Mouse (Mus musculus): ENCODE measurements at regions not wholly inside any gene's neighbourhood (a gene's known extent, or its start where the extent isn't known, plus 50 kb on each side); places are given as distances from the start of the nearest gene placed in this dataset.

DNA sequence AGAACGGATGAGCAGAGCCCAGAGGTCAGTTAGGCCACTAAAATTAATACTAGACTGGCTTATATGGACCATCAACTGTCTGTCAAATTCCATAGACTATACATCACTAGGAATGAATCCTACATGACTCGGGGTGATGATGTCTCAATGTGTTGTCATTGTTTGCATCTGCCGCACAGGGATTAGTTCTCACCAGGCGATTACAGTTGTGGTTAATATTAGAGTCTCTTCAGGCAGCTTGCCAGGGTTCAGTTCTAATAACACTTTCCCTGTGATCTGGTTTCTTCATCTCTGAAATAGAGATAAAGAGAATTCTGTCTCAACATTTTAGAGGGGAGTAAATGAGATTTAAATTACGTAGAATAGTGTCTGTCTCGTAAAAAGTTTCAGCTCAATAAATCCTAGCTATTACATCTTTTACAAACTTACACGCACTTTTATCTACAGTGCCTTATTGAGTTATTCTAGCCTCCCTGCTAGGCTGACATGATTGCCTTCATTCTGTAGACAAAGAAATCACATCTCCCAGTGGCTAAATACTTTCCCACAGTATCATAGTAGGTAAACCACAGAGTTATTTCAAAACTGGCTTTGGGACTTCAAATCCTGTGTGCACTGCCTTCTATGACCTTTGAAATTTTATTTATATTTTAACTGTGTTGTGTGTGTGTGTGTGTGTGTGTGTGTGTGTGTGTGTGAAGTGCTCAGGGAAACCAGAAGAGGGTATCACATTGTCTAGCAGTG is 148.0 kb upstream of the 4933402D24Rik start:
- no peak overlapping the region for H3K9ac ChIP-seq (ENCODE audit: low read depth, poor library complexity, severe bottlenecking)
- H3K9me3 ChIP-seq (replicated peaks; ENCODE audit: control insufficient read depth, insufficient read depth, low read length, poor library complexity, severe bottlenecking) = no peaks in the 10 kb centered on the region
- H3K4me1 ChIP-seq (ENCODE audit: control insufficient read depth, insufficient read depth, low read length) = no peaks in the 10 kb centered on the region
- H3K27me3 ChIP-seq (ENCODE audit: control insufficient read depth, insufficient read depth, low read length, poor library complexity, severe bottlenecking) = no peaks in the 10 kb centered on the region
- no peaks in the 10 kb centered on the region for H3K36me3 ChIP-seq (ENCODE audit: control insufficient read depth, insufficient read depth, low read length, poor library complexity, severe bottlenecking)
- no peak for TF ChIP-seq EP300 (IDR thresholded peaks at IDR 0.05; ENCODE audit: insufficient read depth, low read depth, low read length)
- TF ChIP-seq CTCF (IDR thresholded peaks at IDR 0.05; ENCODE audit: low read depth, low read length) = no peak
- TF ChIP-seq POLR2A (IDR thresholded peaks at IDR 0.05; ENCODE audit: insufficient read depth, low read length) = no peak
- H3K4me3 ChIP-seq (ENCODE audit: low read depth, low read length) = no peak overlapping the region
- H3K27ac ChIP-seq (ENCODE audit: insufficient read depth, low read length) = no peak overlapping the region

DNA sequence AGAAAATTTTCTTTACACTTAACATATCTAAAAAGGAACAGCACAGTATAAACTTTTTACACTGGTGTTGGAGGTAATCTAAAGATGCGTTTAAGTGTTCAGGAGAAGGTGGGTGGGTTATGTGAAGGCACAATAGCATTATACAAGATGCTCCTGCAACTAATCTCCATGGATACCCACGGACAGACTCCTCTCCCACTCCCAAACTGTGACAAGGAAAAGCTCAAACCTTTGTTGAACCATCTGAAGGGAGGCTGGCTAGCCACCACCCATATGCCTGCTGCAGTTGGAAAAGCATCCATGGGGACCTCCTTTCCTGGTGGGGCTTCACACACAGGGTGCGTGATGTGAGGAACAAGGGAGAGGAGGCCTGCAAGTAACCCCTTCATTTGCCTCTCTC is 141.7 kb upstream of the 4933402D24Rik start:
- H3K9me3 ChIP-seq (replicated peaks; ENCODE audit: control insufficient read depth, insufficient read depth, low read length, poor library complexity, severe bottlenecking) = no peaks in the 10 kb centered on the region
- H3K27ac ChIP-seq (ENCODE audit: insufficient read depth, low read length) = no peak overlapping the region
- TF ChIP-seq EP300 (IDR thresholded peaks at IDR 0.05; ENCODE audit: insufficient read depth, low read depth, low read length) (no peak), CTCF (IDR thresholded peaks at IDR 0.05; ENCODE audit: low read depth, low read length) (no peak), POLR2A (IDR thresholded peaks at IDR 0.05; ENCODE audit: insufficient read depth, low read length) (no peak)
- no peaks in the 10 kb centered on the region for H3K36me3 ChIP-seq (ENCODE audit: control insufficient read depth, insufficient read depth, low read length, poor library complexity, severe bottlenecking)
- no peak overlapping the region for H3K4me3 ChIP-seq (ENCODE audit: low read depth, low read length)
- H3K27me3 ChIP-seq (ENCODE audit: control insufficient read depth, insufficient read depth, low read length, poor library complexity, severe bottlenecking) = no peaks in the 10 kb centered on the region
- H3K9ac ChIP-seq (ENCODE audit: low read depth, poor library complexity, severe bottlenecking) = no peak overlapping the region
- no peaks in the 10 kb centered on the region for H3K4me1 ChIP-seq (ENCODE audit: control insufficient read depth, insufficient read depth, low read length)

DNA sequence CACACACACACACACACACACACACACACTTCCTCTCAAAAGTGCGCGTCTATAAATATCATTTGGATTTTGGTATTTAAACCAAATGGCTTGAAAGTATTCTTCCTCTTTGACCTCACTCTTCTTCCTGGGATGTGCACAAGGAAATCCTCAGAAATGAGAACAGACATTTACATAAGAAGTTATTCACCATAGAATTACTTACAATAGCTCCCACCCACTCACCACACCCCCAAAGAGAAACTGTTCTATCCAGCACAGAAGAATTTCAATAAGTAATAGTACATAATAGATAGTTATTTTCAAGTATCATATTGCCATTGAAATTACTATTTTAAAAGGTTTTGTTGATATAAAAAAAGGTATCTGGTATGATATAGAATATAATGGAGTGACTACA is 140.1 kb upstream of the 4933402D24Rik start:
- no peaks in the 10 kb centered on the region for H3K36me3 ChIP-seq (ENCODE audit: control insufficient read depth, insufficient read depth, low read length, poor library complexity, severe bottlenecking)
- H3K4me1 ChIP-seq (ENCODE audit: control insufficient read depth, insufficient read depth, low read length) = no peaks in the 10 kb centered on the region
- H3K4me3 ChIP-seq (ENCODE audit: low read depth, low read length) = no peak overlapping the region
- H3K9ac ChIP-seq (ENCODE audit: low read depth, poor library complexity, severe bottlenecking) = no peak overlapping the region
- H3K9me3 ChIP-seq (replicated peaks; ENCODE audit: control insufficient read depth, insufficient read depth, low read length, poor library complexity, severe bottlenecking) = no peaks in the 10 kb centered on the region
- H3K27me3 ChIP-seq (ENCODE audit: control insufficient read depth, insufficient read depth, low read length, poor library complexity, severe bottlenecking) = no peaks in the 10 kb centered on the region
- TF ChIP-seq EP300 (IDR thresholded peaks at IDR 0.05; ENCODE audit: insufficient read depth, low read depth, low read length) (no peak), CTCF (IDR thresholded peaks at IDR 0.05; ENCODE audit: low read depth, low read length) (no peak), POLR2A (IDR thresholded peaks at IDR 0.05; ENCODE audit: insufficient read depth, low read length) (no peak)
- H3K27ac ChIP-seq (ENCODE audit: insufficient read depth, low read length) = no peak overlapping the region

DNA sequence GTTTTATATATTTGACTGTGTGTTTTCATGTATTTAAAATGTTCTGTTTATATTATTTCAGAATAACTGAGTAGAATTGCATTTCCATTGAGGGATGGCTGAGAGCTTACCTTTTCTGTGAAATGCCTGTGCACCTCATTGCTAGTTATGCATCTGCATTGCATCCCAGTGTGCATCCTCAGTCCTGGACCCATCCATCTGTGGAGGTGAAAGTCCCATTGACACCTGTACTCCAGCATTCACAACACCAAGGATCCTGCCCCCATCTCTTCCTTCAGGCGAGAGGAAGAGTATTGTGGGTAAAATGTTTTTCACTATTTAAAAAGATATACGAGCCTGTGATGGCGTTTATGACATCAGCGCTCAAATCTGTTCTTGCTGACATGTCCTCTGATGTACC is 134.6 kb upstream of the 4933402D24Rik start:
- Histone ChIP-seq H3K36me3 (ENCODE audit: control insufficient read depth, insufficient read depth, low read length, poor library complexity, severe bottlenecking) (no peaks in the 10 kb centered on the region), H3K27ac (ENCODE audit: insufficient read depth, low read length) (no peak overlapping the region), H3K9ac (ENCODE audit: low read depth, poor library complexity, severe bottlenecking) (no peak overlapping the region), H3K27me3 (ENCODE audit: control insufficient read depth, insufficient read depth, low read length, poor library complexity, severe bottlenecking) (no peaks in the 10 kb centered on the region; the same call in 1 of the 2 replicates), H3K4me1 (ENCODE audit: control insufficient read depth, insufficient read depth, low read length) (no peaks in the 10 kb centered on the region), H3K4me3 (ENCODE audit: low read depth, low read length) (no peak overlapping the region), H3K9me3 (replicated peaks; ENCODE audit: control insufficient read depth, insufficient read depth, low read length, poor library complexity, severe bottlenecking) (no peaks in the 10 kb centered on the region)
- TF ChIP-seq CTCF (IDR thresholded peaks at IDR 0.05; ENCODE audit: low read depth, low read length) = no peak
- TF ChIP-seq POLR2A (IDR thresholded peaks at IDR 0.05; ENCODE audit: insufficient read depth, low read length) = no peak
- TF ChIP-seq EP300 (IDR thresholded peaks at IDR 0.05; ENCODE audit: insufficient read depth, low read depth, low read length) = no peak

DNA sequence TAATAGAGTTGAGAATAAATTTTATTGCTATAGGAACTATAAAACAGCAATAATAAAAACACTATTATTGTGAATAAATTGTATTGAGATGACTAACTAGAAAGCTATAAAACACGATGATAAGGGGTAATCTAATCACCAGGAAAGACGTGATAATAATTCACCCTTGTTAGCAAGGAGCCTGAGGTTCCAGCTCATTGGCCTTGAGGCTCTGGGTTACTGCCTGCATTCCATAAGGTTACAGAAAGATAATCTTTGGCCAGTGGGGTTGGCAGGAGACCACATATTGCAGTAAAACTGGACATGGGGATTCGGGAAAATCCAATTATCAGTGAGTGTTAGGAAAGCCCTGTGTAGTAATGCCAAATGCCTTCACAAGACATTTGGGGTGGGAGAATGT is 134.1 kb upstream of the 4933402D24Rik start:
- Histone ChIP-seq H3K36me3 (ENCODE audit: control insufficient read depth, insufficient read depth, low read length, poor library complexity, severe bottlenecking) (no peaks in the 10 kb centered on the region), H3K4me1 (ENCODE audit: control insufficient read depth, insufficient read depth, low read length) (no peaks in the 10 kb centered on the region), H3K4me3 (ENCODE audit: low read depth, low read length) (no peak overlapping the region), H3K9me3 (replicated peaks; ENCODE audit: control insufficient read depth, insufficient read depth, low read length, poor library complexity, severe bottlenecking) (no peaks in the 10 kb centered on the region), H3K27ac (ENCODE audit: insufficient read depth, low read length) (no peak overlapping the region), H3K9ac (ENCODE audit: low read depth, poor library complexity, severe bottlenecking) (no peak overlapping the region), H3K27me3 (ENCODE audit: control insufficient read depth, insufficient read depth, low read length, poor library complexity, severe bottlenecking) (no peaks in the 10 kb centered on the region; the same call in 1 of the 2 replicates)
- TF ChIP-seq EP300 (IDR thresholded peaks at IDR 0.05; ENCODE audit: insufficient read depth, low read depth, low read length) = no peak
- no peak for TF ChIP-seq POLR2A (IDR thresholded peaks at IDR 0.05; ENCODE audit: insufficient read depth, low read length)
- no peak for TF ChIP-seq CTCF (IDR thresholded peaks at IDR 0.05; ENCODE audit: low read depth, low read length)

DNA sequence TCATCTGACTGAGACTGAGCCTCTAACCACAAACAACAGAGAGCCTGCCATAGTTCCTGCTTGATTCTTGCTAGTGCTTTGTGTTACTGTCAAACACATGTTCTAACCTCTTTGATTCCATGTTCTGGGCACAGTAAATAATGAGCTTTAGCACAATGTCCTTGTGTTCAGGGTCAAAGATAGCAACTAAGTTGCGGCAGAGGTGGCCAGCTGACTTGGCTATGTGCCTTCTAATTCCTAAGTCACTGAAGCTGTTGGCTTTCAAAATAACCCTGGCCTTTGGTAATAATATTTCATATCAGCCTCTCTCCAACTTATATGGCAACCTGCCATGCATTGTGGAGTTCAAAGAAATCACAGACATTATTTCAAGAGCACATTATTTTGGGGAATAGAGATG is 133.3 kb upstream of the 4933402D24Rik start:
- H3K36me3 ChIP-seq (ENCODE audit: control insufficient read depth, insufficient read depth, low read length, poor library complexity, severe bottlenecking) = no peaks in the 10 kb centered on the region
- TF ChIP-seq CTCF (IDR thresholded peaks at IDR 0.05; ENCODE audit: low read depth, low read length) (no peak), POLR2A (IDR thresholded peaks at IDR 0.05; ENCODE audit: insufficient read depth, low read length) (no peak), EP300 (IDR thresholded peaks at IDR 0.05; ENCODE audit: insufficient read depth, low read depth, low read length) (no peak)
- H3K9me3 ChIP-seq (replicated peaks; ENCODE audit: control insufficient read depth, insufficient read depth, low read length, poor library complexity, severe bottlenecking) = no peaks in the 10 kb centered on the region
- no peak overlapping the region for H3K27ac ChIP-seq (ENCODE audit: insufficient read depth, low read length)
- H3K4me1 ChIP-seq (ENCODE audit: control insufficient read depth, insufficient read depth, low read length) = no peaks in the 10 kb centered on the region
- no peaks in the 10 kb centered on the region; the same call in 1 of the 2 replicates for H3K27me3 ChIP-seq (ENCODE audit: control insufficient read depth, insufficient read depth, low read length, poor library complexity, severe bottlenecking)
- H3K9ac ChIP-seq (ENCODE audit: low read depth, poor library complexity, severe bottlenecking) = no peak overlapping the region
- H3K4me3 ChIP-seq (ENCODE audit: low read depth, low read length) = no peak overlapping the region

All from ES-Bruce4 (cell line).